Mouse (Mus musculus) small intestine, adult 2 months (tissue): ENCODE data around the gene Fam229a. TPM values are rescaled to one million over a fixed set of nuclear protein-coding genes. Genes with fewer than 3 reads are reported as not detected.

Experiments used
- H3K27ac ChIP-seq: fragments of 200-500 bp; 2 replicates; pipeline ENCODE4 v1.5.1; 2012; ENCODE audit warnings: low read depth, low read length, control low read depth, inconsistent platforms; ENCODE audit not compliant: insufficient read depth
- H3K27me3 ChIP-seq: fragments of 200-500 bp; 2 replicates; pipeline ENCODE4 v1.6.1; 2012; ENCODE audit warnings: mild to moderate bottlenecking, moderate library complexity, low read length, inconsistent platforms; ENCODE audit not compliant: control insufficient read depth, insufficient read depth
- H3K36me3 ChIP-seq: fragments of 200-500 bp; 2 replicates; pipeline ENCODE4 v1.6.1; 2012; ENCODE audit warnings: mild to moderate bottlenecking, low read length, control low read depth, inconsistent platforms; ENCODE audit not compliant: control insufficient read depth, insufficient read depth
- H3K4me1 ChIP-seq: fragments of 200-500 bp; 2 replicates; pipeline ENCODE4 v1.6.1; 2012; ENCODE audit warnings: low read length, inconsistent platforms, mixed read lengths; ENCODE audit not compliant: control insufficient read depth, insufficient read depth, insufficient read length
- H3K4me3 ChIP-seq: fragments of 200-500 bp; 2 replicates; pipeline ENCODE4 v1.5.1; 2012; ENCODE audit warnings: low read depth, mild to moderate bottlenecking, control low read depth, inconsistent platforms, low read length, moderate library complexity
- CTCF ChIP-seq: fragments of 200-500 bp; IDR thresholded peaks from 2 replicates; pipeline ENCODE4 v1.5.1; 2012; ENCODE audit warnings: low read depth, mild to moderate bottlenecking, control low read depth, inconsistent platforms, low read length, moderate library complexity, mixed read lengths; ENCODE audit not compliant: insufficient replicate concordance, insufficient read length; ENCODE audit errors: extremely low read depth
- POLR2A ChIP-seq: fragments of 200-500 bp; IDR thresholded peaks from 2 replicates; pipeline ENCODE4 v1.6.1; 2012; ENCODE audit warnings: low read depth, mild to moderate bottlenecking, control low read depth, inconsistent platforms, low read length, moderate library complexity
- WGBS: fragments of 180-500 bp; shearing (Covaris S2); methylation state at CpG from one replicate; pipeline ENCODE4 v1.1.7; 2018; 5-methylcytosine and 5-hydroxymethylcytosine counted together
- polyA plus RNA-seq: library from polyadenylated mRNA; depleted of rRNA; stranded (reverse); fragments of >200 nt; gene quantifications from 2 replicates; pipeline ENCODE4 v1.2.3, GENCODE M21; 2012

The Fam229a gene
- polyA plus RNA-seq, 1 experiment = not detected

DNA sequence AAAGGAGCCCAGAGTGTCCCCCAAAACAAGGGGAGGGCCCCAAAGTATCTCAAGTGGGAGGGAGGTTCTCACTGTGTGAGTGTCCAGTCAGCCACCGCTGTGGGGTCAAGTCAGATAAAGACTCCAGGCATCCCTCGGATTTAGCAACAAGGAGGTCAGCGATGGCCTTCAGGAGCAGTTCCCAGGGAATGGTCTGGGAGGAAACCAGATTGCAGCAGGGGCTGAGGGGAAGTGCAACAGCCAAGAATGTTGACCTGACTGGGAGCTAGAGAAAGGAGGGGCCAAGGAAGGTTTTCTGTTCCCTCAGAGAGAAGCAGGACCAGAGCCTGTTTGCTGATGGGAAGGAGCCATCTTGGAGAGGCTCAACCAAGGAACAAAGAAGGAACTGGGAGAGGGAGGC, 8.0 kb downstream of the Fam229a start:
- 76% methylated on average over 3 of the region's 3 CpGs for WGBS
- TF ChIP-seq CTCF (no peak), POLR2A (no peak)
- H3K4me3 ChIP-seq = no peak overlapping the region

DNA sequence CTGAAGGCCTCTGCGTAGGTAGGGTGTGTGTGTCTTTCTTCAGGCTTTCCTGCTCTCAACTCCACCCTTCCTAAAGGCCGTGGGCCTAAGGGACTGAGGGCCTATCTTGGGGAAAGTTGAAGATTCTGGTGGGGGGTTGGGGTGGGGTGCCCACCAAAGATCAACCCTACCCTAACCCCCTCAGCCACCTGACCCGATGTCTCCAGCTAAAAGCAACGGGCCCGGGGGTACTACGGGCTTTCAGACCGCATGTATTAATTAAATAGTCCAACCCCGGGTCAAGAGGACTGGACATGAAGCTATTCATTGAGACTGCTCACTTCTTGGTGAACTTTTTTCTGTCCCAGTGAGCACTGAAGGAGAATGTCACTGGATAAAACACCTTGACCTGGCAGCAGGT, 9.0 kb downstream of the Fam229a start:
- H3K27ac ChIP-seq = peak overlapping the region; percentile 83; the same call in 1 of the 2 replicates
- H3K4me3 ChIP-seq = peak overlapping the region; percentile 77
- H3K4me1 ChIP-seq = peaks cover 28% of the 10 kb centered on the region
- 84% methylated on average over 8 of the region's 8 CpGs for WGBS
- H3K27me3 ChIP-seq = no peaks in the 10 kb centered on the region
- no peaks in the 10 kb centered on the region for H3K36me3 ChIP-seq
- TF ChIP-seq POLR2A (no peak), CTCF (no peak)

More for the DNA sequence above, 8.0 kb downstream of the Fam229a start:
- H3K27me3 ChIP-seq = no peaks in the 10 kb centered on the region
- H3K36me3 ChIP-seq = no peaks in the 10 kb centered on the region
- H3K27ac ChIP-seq = no peak overlapping the region
- peaks cover 23% of the 10 kb centered on the region for H3K4me1 ChIP-seq

DNA sequence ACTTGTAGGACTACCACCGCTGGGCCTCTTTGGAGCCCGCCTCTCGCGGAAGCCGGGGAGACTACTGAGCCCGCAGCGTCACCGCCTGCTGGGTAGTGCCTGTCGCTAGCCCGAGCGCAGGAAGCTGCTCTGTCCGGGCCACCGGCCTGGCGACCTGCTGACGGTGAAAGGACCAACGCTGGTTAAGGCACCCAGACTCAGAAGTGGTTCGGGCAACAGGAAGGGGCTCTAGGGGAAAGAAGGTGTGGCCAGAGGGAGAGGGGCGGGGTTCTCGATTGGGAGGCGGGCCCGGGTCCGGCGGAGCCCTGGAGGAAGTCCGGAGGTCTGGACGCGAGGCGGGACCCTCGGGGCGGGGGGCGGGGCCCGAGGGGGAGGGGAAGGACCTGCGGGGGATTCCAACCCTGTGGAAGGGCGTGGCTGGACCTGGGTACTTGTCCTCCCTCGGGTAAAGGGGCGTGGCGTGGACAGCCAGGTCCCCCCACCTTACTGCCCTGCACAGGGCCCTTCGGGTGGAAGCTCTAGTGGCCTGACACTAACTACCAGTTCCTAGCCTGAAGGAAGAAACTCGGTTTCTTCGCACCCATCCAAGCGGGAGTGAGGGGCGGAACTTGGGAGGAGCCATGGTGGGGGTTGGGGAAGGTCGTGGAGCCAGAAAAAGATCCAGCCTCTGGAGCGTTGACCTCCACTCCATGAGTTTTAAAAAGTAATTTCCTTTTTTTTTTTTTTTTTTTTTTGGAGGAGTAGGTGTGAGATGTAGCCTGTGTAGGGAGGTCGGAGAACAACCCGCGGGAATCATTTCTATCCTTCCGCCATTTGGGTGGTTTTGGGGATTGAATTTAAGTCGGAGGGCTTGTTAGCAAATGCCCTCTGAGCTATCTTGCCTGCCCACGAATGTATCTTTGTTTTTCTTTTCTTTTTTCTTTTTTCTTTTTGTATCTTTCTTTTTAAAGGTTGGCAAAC, 9.9 kb downstream of the Fam229a start:
- Histone ChIP-seq H3K4me3 (peak overlapping the region; percentile 77), H3K36me3 (no peaks in the 10 kb centered on the region), H3K27me3 (no peaks in the 10 kb centered on the region), H3K4me1 (peaks cover 28% of the 10 kb centered on the region), H3K27ac (peak overlapping the region; percentile 83)
- 2% methylated on average over 41 of the region's 49 CpGs for WGBS
- TF ChIP-seq CTCF = no peak

DNA sequence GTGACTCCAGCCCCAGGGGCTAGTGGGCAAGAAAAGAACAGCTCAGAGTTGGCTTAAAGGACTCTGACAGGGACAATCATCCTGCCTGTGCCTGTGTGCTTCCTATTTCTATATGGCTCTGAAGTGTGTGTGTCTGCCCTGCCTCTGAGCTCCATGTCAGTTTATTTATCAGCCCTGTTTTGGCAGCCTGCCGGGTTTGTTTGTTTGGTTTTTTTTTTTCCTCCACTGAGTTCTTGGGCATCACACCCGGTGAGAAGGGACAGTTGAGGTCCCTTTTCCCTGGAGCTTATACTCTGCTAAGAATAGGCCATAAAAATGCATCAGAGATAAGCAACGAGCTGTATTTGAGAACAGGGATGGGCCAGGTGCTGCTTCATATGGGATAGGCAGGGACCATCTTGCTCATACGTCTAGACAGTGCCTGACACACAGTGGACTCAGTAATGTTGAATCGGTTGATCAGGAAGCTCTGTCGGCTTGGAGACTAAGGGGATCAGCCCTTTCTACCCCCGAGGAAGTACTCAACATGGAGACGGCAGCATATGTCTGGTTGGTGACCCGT, 11.4 kb downstream of the Fam229a start:
- peaks cover 22% of the 10 kb centered on the region for H3K4me1 ChIP-seq
- H3K27me3 ChIP-seq = no peaks in the 10 kb centered on the region
- TF ChIP-seq CTCF (no peak), POLR2A (no peak)
- WGBS = 11% methylated on average over 9 of the region's 9 CpGs
- peak overlapping the region; percentile 9; the same call in 1 of the 2 replicates for H3K4me3 ChIP-seq
- peak overlapping the region; percentile 93 for H3K27ac ChIP-seq
- no peaks in the 10 kb centered on the region for H3K36me3 ChIP-seq

DNA sequence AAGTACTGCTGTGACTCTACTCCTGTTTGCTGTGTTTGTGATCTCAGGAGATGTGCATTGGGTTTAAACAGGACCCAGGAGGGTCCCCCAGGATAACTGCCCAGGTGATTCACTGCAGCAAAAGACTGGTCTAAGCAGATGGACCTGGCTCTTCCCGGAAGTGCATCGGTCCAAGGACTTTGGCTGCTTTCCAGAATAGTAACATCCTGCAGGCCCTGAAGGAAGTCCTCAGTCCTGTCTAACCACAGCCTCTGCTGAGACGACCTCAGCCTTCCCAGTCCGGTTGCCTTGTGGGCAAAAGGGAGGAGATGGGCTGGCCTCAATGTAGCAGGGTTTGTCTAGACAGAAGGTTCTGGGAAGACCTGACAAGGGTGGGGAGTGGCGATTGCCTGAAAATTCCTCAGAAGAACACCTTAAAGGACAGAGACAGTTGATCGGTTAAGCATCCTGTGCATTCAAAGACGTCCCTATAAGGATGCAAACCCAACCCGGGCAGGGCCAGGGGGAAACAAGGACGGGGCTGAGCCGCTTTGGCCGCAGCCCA, 12.0 kb downstream of the Fam229a start:
- Histone ChIP-seq H3K4me3 (peak overlapping the region; percentile 9), H3K4me1 (peaks cover 27% of the 10 kb centered on the region), H3K27ac (peak overlapping the region; percentile 93), H3K27me3 (no peaks in the 10 kb centered on the region), H3K36me3 (no peaks in the 10 kb centered on the region)
- no peak for TF ChIP-seq POLR2A
- TF ChIP-seq CTCF = no peak
- 37% methylated on average over 11 of the region's 11 CpGs for WGBS

DNA sequence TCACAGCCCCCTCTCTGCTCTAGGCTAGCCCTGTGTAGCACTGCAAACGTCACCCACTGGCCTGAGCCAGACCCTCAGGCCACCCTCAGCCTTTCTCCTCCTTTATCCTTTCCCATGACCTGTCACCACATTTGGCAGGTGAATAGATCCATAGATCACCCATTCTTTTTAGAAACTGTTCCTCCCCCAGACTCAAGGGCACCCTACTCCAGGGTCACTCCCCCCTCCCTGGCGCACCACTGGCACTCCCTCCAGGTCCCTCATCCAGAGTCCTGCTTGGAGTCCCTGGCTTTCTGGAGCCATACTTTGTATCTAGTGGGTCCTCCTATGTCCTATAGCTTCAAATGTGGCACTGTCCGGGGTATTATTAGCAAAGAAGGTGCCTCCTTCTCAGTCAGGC, 14.5 kb downstream of the Fam229a start:
- Histone ChIP-seq H3K27ac (no peak overlapping the region), H3K4me3 (no peak overlapping the region), H3K4me1 (peaks cover 39% of the 10 kb centered on the region), H3K27me3 (no peaks in the 10 kb centered on the region), H3K36me3 (no peaks in the 10 kb centered on the region)
- TF ChIP-seq POLR2A (no peak), CTCF (no peak)
- WGBS = 97% methylated on average over 3 of the region's 3 CpGs
